Mouse (Mus musculus) liver, adult 2 months (tissue): ENCODE measurements around the gene Retreg1. TPM values are rescaled to one million over a fixed set of nuclear protein-coding genes. Genes with fewer than 3 reads are reported as not detected.

Experiments
- DNase-seq: peaks from one replicate; pipeline ENCODE4 v3.0.0-alpha.2; 2011; ENCODE audit warnings: low read depth, low spot score; ENCODE audit errors: extremely low read depth
- H3K27ac ChIP-seq: fragments of 200-500 bp; replicated peaks from 2 replicates; pipeline ENCODE4 v1.5.1; 2012; ENCODE audit warnings: low read depth, mild to moderate bottlenecking, control low read depth, inconsistent platforms, low read length; ENCODE audit not compliant: insufficient read depth
- H3K27me3 ChIP-seq: fragments of 200-500 bp; 2 replicates; pipeline ENCODE4 v1.6.1; 2012; ENCODE audit warnings: mild to moderate bottlenecking, moderate library complexity, low read length, inconsistent platforms; ENCODE audit not compliant: control insufficient read depth, insufficient read depth
- H3K36me3 ChIP-seq: fragments of 200-500 bp; 2 replicates; pipeline ENCODE4 v1.6.1; 2012; ENCODE audit warnings: low read length, inconsistent platforms; ENCODE audit not compliant: control insufficient read depth, insufficient read depth
- H3K4me1 ChIP-seq: fragments of 200-500 bp; 2 replicates; pipeline ENCODE4 v1.6.1; 2011; ENCODE audit warnings: low read length; ENCODE audit not compliant: control insufficient read depth, insufficient read depth
- H3K4me3 ChIP-seq: fragments of 200-500 bp; 2 replicates; pipeline ENCODE4 v1.5.1; 2011; ENCODE audit warnings: low read depth, mild to moderate bottlenecking, control low read depth, low read length, moderate library complexity; ENCODE audit not compliant: insufficient read depth
- H3K79me2 ChIP-seq: fragments of 200-500 bp; 2 replicates; pipeline ENCODE4 v1.6.1; 2012; ENCODE audit warnings: inconsistent platforms, mild to moderate bottlenecking, low read length, moderate library complexity; ENCODE audit not compliant: control insufficient read depth, insufficient read depth
- H3K9ac ChIP-seq: fragments of 200-500 bp; 2 replicates; pipeline ENCODE4 v1.6.1; 2012; ENCODE audit warnings: low read depth, mild to moderate bottlenecking, control low read depth, inconsistent platforms, low read length
- CTCF ChIP-seq: fragments of 200-500 bp; IDR thresholded peaks from 2 replicates; pipeline ENCODE4 v1.5.1; 2011; ENCODE audit warnings: low read depth, low read length, control low read depth
- POLR2A ChIP-seq: fragments of 200-500 bp; IDR thresholded peaks from 2 replicates; pipeline ENCODE4 v1.6.1; 2011; ENCODE audit warnings: low read length, control low read depth; ENCODE audit not compliant: insufficient read depth; ENCODE audit errors: extremely low read depth
- WGBS: fragments of 180-500 bp; shearing (Covaris S2); methylation state at CpG from one replicate; pipeline ENCODE4 v1.1.7; 2018; 5-methylcytosine and 5-hydroxymethylcytosine counted together
- polyA plus RNA-seq: library from polyadenylated mRNA; depleted of rRNA; stranded (reverse); fragments of >200 nt; gene quantifications from 2 replicates; pipeline ENCODE4 v1.2.3, GENCODE M21; 2012
- total RNA-seq: library from RNA; depleted of rRNA; stranded (reverse); fragments of >200 nt; gene quantifications from 2 replicates; pipeline ENCODE4 v1.2.3, GENCODE M21; 2014

Gene Retreg1
- total and polyA plus RNA-seq, 2 experiments: 16.1 to 176 TPM

GRCm38 (mm10) chr15:25850552-25850951, 7.6 kb downstream of the Retreg1 start:
- TF ChIP-seq POLR2A (no peak), CTCF (no peak)
- no peak overlapping the region for H3K4me3 ChIP-seq
- no peak for DNase-seq
- no peak overlapping the region for H3K9ac ChIP-seq
- no peaks in the 10 kb centered on the region for H3K36me3 ChIP-seq
- no peaks in the 10 kb centered on the region for H3K4me1 ChIP-seq
- WGBS: 73% methylated on average over 11 of the region's 11 CpGs
- H3K27me3 ChIP-seq: no peaks in the 10 kb centered on the region
- no peak overlapping the region for H3K27ac ChIP-seq
- H3K79me2 ChIP-seq: no peaks in the 10 kb centered on the region

- no peak for DNase-seq
- H3K27me3 ChIP-seq: no peaks in the 10 kb centered on the region
- H3K79me2 ChIP-seq: no peaks in the 10 kb centered on the region
- H3K36me3 ChIP-seq: no peaks in the 10 kb centered on the region
- H3K4me1 ChIP-seq: peaks cover 3% of the 10 kb centered on the region; the same call in 1 of the 2 replicates
- no peak for TF ChIP-seq CTCF
- TF ChIP-seq POLR2A: no peak
- H3K4me3 ChIP-seq: no peak overlapping the region
- no peak overlapping the region for H3K27ac ChIP-seq
- 72% methylated on average over 18 of the region's 18 CpGs for WGBS
- no peak overlapping the region for H3K9ac ChIP-seq
These were observed 11.4 kb downstream of the Retreg1 start for GRCm38 (mm10) chr15:25854270-25854904.

GRCm38 (mm10) chr15:25858611-25859058, 15.7 kb downstream of the Retreg1 start:
- peaks cover 3% of the 10 kb centered on the region; the same call in 1 of the 2 replicates for H3K4me1 ChIP-seq
- no peaks in the 10 kb centered on the region for H3K79me2 ChIP-seq
- no peak overlapping the region for H3K27ac ChIP-seq
- H3K36me3 ChIP-seq: no peaks in the 10 kb centered on the region
- TF ChIP-seq CTCF (no peak), POLR2A (no peak)
- H3K9ac ChIP-seq: no peak overlapping the region
- WGBS: 35% methylated on average over 12 of the region's 12 CpGs
- DNase-seq: peak; percentile 46
- peak overlapping the region; percentile 25; the same call in 1 of the 2 replicates for H3K4me3 ChIP-seq
- H3K27me3 ChIP-seq: no peaks in the 10 kb centered on the region

- WGBS: 26% methylated on average over 3 of the region's 3 CpGs
- H3K79me2 ChIP-seq: no peaks in the 10 kb centered on the region
- DNase-seq: peak; percentile 67
- H3K4me1 ChIP-seq: peaks cover 3% of the 10 kb centered on the region; the same call in 1 of the 2 replicates
- no peaks in the 10 kb centered on the region for H3K27me3 ChIP-seq
- no peak overlapping the region for H3K27ac ChIP-seq
- no peaks in the 10 kb centered on the region for H3K36me3 ChIP-seq
- no peak overlapping the region for H3K9ac ChIP-seq
- H3K4me3 ChIP-seq: no peak overlapping the region
- no peak for TF ChIP-seq CTCF
- no peak for TF ChIP-seq POLR2A
These were observed 16.5 kb downstream of the Retreg1 start for GRCm38 (mm10) chr15:25859469-25859868.

GRCm38 (mm10) chr15:25861900-25862299, 18.9 kb downstream of the Retreg1 start:
- 87% methylated on average over 7 of the region's 7 CpGs for WGBS
- DNase-seq: no peak
- TF ChIP-seq POLR2A (no peak), CTCF (no peak)

GRCm38 (mm10) chr15:25865605-25866004, 22.6 kb downstream of the Retreg1 start:
- TF ChIP-seq POLR2A: no peak
- no peak for TF ChIP-seq CTCF
- no peak overlapping the region for H3K9ac ChIP-seq
- DNase-seq: no peak
- H3K27ac ChIP-seq: no peak overlapping the region
- 84% methylated on average over 3 of the region's 3 CpGs for WGBS
- H3K36me3 ChIP-seq: no peaks in the 10 kb centered on the region
- H3K79me2 ChIP-seq: no peaks in the 10 kb centered on the region
- no peaks in the 10 kb centered on the region for H3K4me1 ChIP-seq
- H3K4me3 ChIP-seq: no peak overlapping the region
- H3K27me3 ChIP-seq: no peaks in the 10 kb centered on the region

More at GRCm38 (mm10) chr15:25861900-25862299, 18.9 kb downstream of the Retreg1 start:
- Histone ChIP-seq H3K4me1 (peaks cover 3% of the 10 kb centered on the region; the same call in 1 of the 2 replicates), H3K36me3 (no peaks in the 10 kb centered on the region), H3K27me3 (no peaks in the 10 kb centered on the region), H3K27ac (no peak overlapping the region), H3K4me3 (no peak overlapping the region), H3K9ac (no peak overlapping the region), H3K79me2 (no peaks in the 10 kb centered on the region)
